Mouse (Mus musculus): ENCODE results near the gene Vmn2r19. TPM values are rescaled to one million over a fixed set of nuclear protein-coding genes. Genes with fewer than 3 reads are reported as not detected.
"Not testable (repeated sequence)": the region's sequence is repeated elsewhere in the genome, so short reads cannot be mapped to it uniquely, and the experiment has no call there.

Vmn2r19 gene
- not detected for total RNA-seq (2021)

GRCm38 (mm10) chr6:123308033-123308432 is at the start of gene Vmn2r19:
Gene Vmn2r19, plus strand, starts transcription at chr6:123308333.
- intact Hi-C loops (cut with DNase I) = no loop called here
- no peak for DNase-seq

GRCm38 (mm10) chr6:123258946-123259345 is 49.2 kb upstream of the Vmn2r19 start:
- DNase-seq = no peak

GRCm38 (mm10) chr6:123259889-123260603 is 48.1 kb upstream of the Vmn2r19 start:
- DNase-seq = no peak
- intact Hi-C loops (cut with DNase I) = no loop called here

More at GRCm38 (mm10) chr6:123258946-123259345, 49.2 kb upstream of the Vmn2r19 start:
- intact Hi-C loops (cut with DNase I) = no loop called here

- no peak for DNase-seq
Observed at GRCm38 (mm10) chr6:123260868-123261267, 47.3 kb upstream of the Vmn2r19 start.

GRCm38 (mm10) chr6:123261555-123262161 is 46.5 kb upstream of the Vmn2r19 start, which contains the start of gene Clec4d:
Gene Clec4d, plus strand, starts transcription at chr6:123262111.
- DNase-seq = no peak

More at GRCm38 (mm10) chr6:123260868-123261267, 47.3 kb upstream of the Vmn2r19 start:
- intact Hi-C loops (cut with DNase I) = no loop called here

GRCm38 (mm10) chr6:123264194-123264593 is 43.9 kb upstream of the Vmn2r19 start:
- no peak for DNase-seq
- intact Hi-C loops (cut with DNase I) = no loop called here

More at GRCm38 (mm10) chr6:123261555-123262161, 46.5 kb upstream of the Vmn2r19 start, which contains the start of gene Clec4d:
- intact Hi-C loops (cut with DNase I) = no loop called here

GRCm38 (mm10) chr6:123265809-123266208 is 42.3 kb upstream of the Vmn2r19 start:
- intact Hi-C loops (cut with DNase I) = no loop called here
- DNase-seq = no peak

- no peak for DNase-seq
Observed at GRCm38 (mm10) chr6:123266945-123267344, 41.2 kb upstream of the Vmn2r19 start.

GRCm38 (mm10) chr6:123279443-123279842 is 28.7 kb upstream of the Vmn2r19 start:
- DNase-seq = no peak
- intact Hi-C loops (cut with DNase I) = no loop called here

More at GRCm38 (mm10) chr6:123266945-123267344, 41.2 kb upstream of the Vmn2r19 start:
- intact Hi-C loops (cut with DNase I) = no loop called here

GRCm38 (mm10) chr6:123286311-123286710 is 21.8 kb upstream of the Vmn2r19 start:
- intact Hi-C loops (cut with DNase I) = no loop called here
- no peak for DNase-seq

GRCm38 (mm10) chr6:123288931-123289330 is 19.2 kb upstream of the Vmn2r19 start:
- intact Hi-C loops (cut with DNase I) = no loop called here

GRCm38 (mm10) chr6:123289753-123290152 is 18.4 kb upstream of the Vmn2r19 start, which contains the start of gene Clec4e:
Gene Clec4e, minus strand, starts transcription at chr6:123289870.
- DNase-seq = no peak
- intact Hi-C loops (cut with DNase I) = no loop called here

More at GRCm38 (mm10) chr6:123288931-123289330, 19.2 kb upstream of the Vmn2r19 start:
- DNase-seq = no peak

- DNase-seq = no peak
- intact Hi-C loops (cut with DNase I) = no loop called here
Observed at GRCm38 (mm10) chr6:123292751-123293400, 15.3 kb upstream of the Vmn2r19 start.

GRCm38 (mm10) chr6:123293509-123293908 is 14.6 kb upstream of the Vmn2r19 start:
- DNase-seq; intact Hi-C loops (cut with DNase I): not testable (repeated sequence)

GRCm38 (mm10) chr6:123296687-123297086 is 11.4 kb upstream of the Vmn2r19 start:
- intact Hi-C loops (cut with DNase I) = no loop called here
- DNase-seq = no peak

- intact Hi-C loops (cut with DNase I); DNase-seq: not testable (repeated sequence)
Observed at GRCm38 (mm10) chr6:123306315-123306714, 1.8 kb upstream of the Vmn2r19 start.

GRCm38 (mm10) chr6:123332503-123332902 is 24.4 kb downstream of the Vmn2r19 start:
- no peak for DNase-seq
- intact Hi-C loops (cut with DNase I) = no loop called here

GRCm38 (mm10) chr6:123340093-123340492 is 32.0 kb downstream of the Vmn2r19 start:
- intact Hi-C loops (cut with DNase I) = no loop called here
- no peak for DNase-seq

GRCm38 (mm10) chr6:123346141-123346540 is 38.0 kb downstream of the Vmn2r19 start:
- DNase-seq = no peak
- intact Hi-C loops (cut with DNase I) = no loop called here

All from heart, postnatal 36 days (tissue).